Mouse (Mus musculus) ovary, postnatal 14 days (tissue): ENCODE data around the gene Chrna4.

Source experiments
- DNase-seq: peaks from one replicate; pipeline ENCODE4 v3.0.0; 2022; ENCODE audit warnings: low spot score

Gene Chrna4

DNA sequence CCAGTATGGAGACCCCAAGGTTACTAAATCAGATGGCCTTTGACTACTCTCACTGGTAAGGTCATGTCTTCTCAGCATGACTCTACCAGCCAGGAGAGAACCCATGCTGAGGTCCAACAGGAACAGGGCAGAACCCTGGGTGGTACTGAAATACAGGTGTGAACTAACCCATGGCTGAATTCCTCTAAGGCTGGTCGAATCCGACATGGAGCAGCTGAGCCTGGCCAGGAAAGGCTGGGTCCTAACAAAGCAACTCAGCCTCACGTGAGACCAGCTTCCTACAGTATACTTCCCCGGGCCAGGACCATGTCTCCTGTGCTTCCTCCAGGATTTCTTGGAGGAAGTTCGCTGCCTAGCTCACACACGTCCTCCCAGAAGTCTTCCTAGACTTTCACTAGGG is 6.8 kb downstream of the Chrna4 start:
- DNase-seq = no peak

DNA sequence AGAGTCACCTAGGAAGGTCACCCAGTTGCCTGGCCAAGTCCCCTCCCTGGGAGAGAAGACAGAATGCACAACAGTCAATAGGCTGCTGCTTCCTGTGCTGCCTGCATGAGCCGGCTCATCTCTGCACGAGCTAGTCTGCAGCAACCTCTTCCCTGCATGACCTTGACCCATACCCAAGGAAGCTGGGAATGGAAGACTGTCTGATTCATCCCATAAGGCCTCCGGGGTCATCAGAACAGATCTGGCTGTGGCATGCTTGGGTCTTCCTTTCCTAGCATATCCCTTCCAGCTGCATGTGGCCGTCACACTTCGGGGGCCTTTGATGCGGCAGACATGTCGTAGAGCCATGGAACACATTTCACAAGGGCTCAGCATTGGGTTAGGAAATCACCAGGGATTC is 8.2 kb downstream of the Chrna4 start:
- DNase-seq = no peak

DNA sequence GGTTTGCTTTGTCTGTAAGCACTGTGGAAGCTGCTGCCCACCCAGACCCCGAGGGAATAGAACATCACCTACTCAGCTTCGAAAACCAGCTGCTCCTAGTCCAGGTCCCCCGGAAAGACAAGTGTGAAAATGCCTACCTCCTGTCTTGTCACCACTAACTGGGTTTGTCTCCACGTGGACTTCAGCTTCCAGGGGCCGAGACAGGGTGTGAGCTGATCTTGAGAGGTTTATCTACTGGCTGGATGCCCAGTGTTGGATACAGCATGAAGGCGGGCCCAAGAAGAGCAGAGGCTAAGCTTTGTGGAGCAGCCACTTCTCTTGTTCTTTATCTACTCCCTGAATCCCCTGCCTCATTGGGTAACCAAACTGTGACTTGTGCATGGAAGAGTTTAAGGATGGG is 10.0 kb downstream of the Chrna4 start:
- no peak for DNase-seq

DNA sequence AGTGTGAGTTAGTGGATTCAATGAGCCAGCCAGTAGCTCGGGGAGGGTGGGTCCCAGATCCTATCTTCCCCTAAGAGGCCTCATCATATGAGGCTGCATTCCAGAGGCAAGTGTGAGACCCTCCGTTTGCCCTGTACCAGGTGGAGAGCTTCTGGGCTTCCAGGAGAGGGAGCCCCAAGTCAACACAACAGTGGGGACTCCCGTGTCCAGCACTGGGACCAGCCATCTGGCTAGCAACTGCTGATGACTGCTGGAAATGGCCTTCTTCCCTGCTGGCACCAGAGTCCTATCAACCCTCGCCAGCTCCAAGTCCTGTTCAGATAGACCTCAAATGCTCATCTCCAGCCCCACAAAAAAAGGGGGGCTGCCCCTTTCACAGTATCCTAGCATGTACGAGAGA is 10.9 kb downstream of the Chrna4 start:
- no peak for DNase-seq

- no peak for DNase-seq
Observed at GRCm38 (mm10) chr2:181031406-181031934, 11.9 kb downstream of the Chrna4 start.

- no peak for DNase-seq
Observed at GRCm38 (mm10) chr2:181008339-181008738, 35.0 kb downstream of the Chrna4 start.

- DNase-seq = no peak
Observed at GRCm38 (mm10) chr2:181007054-181007453, 36.3 kb downstream of the Chrna4 start.

- DNase-seq = no peak
Observed at GRCm38 (mm10) chr2:180996905-180997304, 46.4 kb downstream of the Chrna4 start.

GRCm38 (mm10) chr2:180996436-180996835 is 46.9 kb downstream of the Chrna4 start:
- peak; percentile 25 for DNase-seq

GRCm38 (mm10) chr2:180995457-180995856 is 47.9 kb downstream of the Chrna4 start:
- DNase-seq = no peak

- no peak for DNase-seq
Observed at GRCm38 (mm10) chr2:180994360-180994759, 49.0 kb downstream of the Chrna4 start.

DNA sequence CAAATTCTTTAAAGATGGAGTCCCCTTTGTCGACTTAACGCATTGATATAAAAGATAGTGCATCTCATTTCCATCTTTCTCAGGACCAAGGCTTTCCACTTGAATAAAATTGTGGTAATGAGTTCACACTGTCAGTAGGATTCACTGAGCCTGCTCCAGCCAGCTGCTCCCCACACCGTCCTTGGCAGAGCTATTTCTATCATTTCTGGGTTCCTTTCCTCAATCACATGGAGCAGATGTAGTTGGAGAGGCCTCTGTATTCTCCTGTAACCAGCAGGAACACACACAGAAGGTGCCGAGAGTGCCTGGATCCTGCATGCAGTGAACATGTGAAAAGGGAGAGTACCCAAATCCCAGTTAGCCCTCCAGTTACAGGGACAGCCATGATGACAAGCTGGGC is 53.0 kb downstream of the Chrna4 start:
- no peak for DNase-seq

GRCm38 (mm10) chr2:180988948-180989347 is 54.4 kb downstream of the Chrna4 start:
- DNase-seq = no peak

DNA sequence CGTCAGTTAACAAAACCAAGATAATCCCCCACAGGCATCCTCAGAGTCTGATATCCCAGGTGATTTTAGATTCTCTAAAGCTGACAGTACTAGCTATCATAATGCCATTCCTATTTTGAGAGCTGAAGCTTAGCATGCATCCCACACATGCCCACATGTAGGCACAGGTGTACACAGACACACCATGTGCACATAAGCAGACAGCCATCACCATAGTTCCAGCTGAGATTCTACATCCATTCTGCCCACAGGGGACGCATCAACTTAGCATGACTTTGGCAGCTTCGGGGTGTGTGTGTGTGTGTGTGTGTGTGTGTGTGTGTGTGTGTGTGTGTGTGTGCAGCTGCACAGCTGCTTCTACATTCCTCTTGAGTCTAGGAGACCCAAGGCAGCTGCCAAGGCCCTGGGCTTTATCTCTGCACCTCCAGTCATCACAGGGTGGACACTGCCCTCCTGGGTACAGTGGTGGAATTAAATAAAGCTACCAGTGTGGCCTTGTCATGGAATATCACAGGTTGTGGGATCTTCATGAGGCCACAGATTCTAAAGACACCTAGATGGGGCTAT is 54.9 kb downstream of the Chrna4 start:
- DNase-seq = no peak

DNA sequence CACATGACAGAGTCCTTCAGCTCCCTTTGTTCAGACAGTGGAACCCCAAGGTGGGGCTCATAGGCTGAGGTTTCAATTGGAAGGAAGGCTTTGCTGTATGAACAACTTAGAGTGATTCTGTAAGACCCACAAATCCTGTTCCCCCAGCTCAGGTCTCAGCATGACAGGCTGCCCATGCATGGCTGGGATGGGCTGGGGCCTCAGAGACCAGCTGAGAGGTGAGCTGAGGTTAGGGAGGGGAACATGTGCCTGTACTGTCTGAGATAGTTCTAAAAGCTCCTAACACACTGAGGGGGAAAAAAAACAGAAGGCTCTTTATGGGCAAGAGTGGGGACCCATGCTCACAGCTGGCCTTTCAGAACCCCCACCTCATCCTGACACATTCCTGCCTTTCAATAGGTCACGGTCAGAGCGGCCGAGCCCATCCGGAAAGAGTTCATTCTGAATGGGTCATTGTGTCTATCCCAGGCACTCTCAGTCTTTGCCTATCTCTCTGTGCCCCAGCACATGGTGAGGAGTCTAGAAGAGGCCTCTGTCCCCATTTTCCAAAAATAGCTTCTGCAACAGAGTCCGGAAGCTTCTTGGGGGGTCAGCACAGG is 55.8 kb downstream of the Chrna4 start:
- no peak for DNase-seq

DNA sequence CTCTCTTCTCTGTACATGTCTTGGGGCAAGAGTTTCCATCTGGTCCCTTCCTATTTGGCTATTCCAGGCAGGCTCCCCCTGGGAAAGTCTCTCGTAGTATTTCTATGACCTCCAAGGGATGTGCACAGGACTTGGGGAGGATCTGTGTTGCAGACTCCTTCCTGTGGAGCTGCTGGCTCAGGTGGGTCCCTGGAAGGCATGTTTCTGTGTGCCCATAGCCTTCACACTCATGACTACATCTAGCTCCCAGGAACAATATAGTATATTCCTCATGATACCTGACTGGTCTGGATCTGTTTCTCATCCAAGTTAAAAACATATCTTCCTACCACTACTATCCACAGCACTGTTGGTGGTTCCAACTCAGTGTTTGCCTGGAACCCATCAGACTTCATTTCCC is 56.3 kb downstream of the Chrna4 start:
- no peak for DNase-seq

DNA sequence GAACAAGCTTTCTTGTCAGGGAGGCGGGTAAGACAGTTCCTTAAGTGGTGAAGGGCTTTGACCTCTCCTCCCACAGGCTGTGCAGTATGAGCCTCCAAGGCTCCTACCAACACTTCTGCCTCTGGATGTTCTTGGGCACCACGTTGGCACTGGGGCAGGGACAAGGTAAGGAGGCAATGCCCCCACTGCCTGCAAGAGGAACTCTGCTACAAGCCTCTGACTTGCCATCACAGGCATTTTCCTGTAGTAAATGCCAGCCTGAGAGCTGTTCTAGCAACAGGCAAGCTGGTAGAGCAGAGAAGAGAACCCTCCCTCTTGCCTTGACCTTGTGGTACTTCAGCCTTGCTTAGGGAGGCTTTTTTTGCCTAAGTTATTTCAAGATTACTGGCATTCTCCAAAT is 56.9 kb downstream of the Chrna4 start, which contains the start of gene Col20a1:
Gene Col20a1 (plus strand): TSS at position 87 of the 400 bp plus-strand sequence.
- DNase-seq = no peak

DNA sequence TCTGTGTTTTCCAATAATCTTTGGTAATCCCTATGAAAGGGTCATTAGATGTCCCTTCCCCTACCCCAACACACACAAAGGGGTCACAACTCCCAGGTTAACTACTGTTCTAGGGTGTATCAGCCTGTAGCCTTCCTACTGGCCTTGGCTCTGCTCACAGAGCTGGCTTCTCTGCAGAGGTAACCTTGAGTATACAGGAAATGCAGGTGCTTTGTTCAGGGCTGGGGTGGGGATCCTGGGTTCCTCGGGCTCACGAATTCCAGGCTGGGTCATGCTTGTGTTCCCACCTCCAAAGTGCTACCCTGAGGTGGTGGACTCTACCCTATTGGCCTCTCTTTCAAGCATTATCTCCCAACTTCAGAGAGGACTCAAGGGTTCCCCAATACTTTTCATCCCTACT is 57.7 kb downstream of the Chrna4 start:
- DNase-seq = no peak

DNA sequence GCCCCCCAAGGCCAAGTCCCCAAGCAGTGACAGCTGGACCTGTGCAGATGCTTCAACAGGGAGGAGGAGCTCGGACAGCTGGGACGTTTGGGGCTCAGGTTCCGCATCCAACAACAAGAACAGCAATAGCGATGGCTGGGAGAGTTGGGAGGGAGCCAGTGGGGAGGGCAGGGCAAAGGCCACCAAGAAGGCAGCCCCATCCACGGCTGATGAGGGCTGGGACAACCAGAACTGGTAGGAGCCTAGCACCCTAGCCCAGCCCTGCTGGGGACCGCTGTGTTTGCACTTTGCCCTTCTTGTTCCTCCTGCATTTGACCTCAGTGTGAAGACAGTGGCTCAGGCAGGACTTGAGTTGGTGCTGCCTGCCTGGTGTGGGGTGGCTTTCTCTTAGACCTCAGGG is 62.2 kb downstream of the Chrna4 start:
- no peak for DNase-seq
